Mouse (Mus musculus) small intestine, adult 2 months (tissue): ENCODE data around the gene Zmiz1.

Experiments used
- CTCF ChIP-seq: fragments of 200-500 bp; IDR thresholded peaks from 2 replicates; pipeline ENCODE4 v1.5.1; 2012; ENCODE audit warnings: low read depth, mild to moderate bottlenecking, control low read depth, inconsistent platforms, low read length, moderate library complexity, mixed read lengths; ENCODE audit not compliant: insufficient replicate concordance, insufficient read length; ENCODE audit errors: extremely low read depth
- POLR2A ChIP-seq: fragments of 200-500 bp; IDR thresholded peaks from 2 replicates; pipeline ENCODE4 v1.6.1; 2012; ENCODE audit warnings: low read depth, mild to moderate bottlenecking, control low read depth, inconsistent platforms, low read length, moderate library complexity

DNA sequence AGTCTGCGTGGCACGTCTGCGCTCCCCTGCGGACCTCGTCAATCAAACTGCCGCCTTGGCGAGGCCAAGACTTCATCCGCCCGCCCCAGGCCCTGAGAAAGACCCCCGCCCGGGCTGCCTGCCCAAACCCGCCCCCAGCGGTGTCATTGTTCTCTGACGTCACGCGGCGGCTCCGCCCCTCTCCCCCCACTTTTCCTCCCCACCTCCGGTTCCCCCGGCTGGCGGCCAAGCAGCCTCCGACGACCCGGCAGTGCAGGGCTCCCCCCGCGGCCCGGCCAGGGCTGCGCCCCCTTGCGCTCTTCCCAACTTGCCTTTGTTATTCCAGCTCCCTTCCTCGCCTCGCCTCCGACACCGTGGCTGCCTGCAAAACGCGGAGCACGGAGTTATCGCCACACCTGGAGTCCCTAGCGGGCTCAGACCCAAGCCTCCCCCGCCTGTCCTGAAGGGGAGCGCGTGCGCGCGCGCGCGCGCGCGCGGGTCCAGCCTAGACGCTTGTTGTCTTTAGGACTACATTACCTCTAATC, 1.5 kb upstream of the Zmiz1 start:
- TF ChIP-seq POLR2A (0 out of 2 replicates have a peak, but pooled peaks have one; percentile 42), CTCF (peak; percentile 57; the same call in 1 of the 2 replicates)
